Mouse (Mus musculus) C2C12 (cell line): ENCODE measurements around the gene Olfr889.

Source experiments
- CEBPB ChIP-seq: IDR thresholded peaks from one replicate; pipeline ENCODE4 v1.6.1; 2011; ENCODE audit warnings: low read depth, mild to moderate bottlenecking, control low read depth, moderate library complexity
- CTCF ChIP-seq: IDR thresholded peaks from one replicate; pipeline ENCODE4 v1.5.1; 2011; ENCODE audit not compliant: control insufficient read depth, insufficient read depth, insufficient read length
- USF1 ChIP-seq: IDR thresholded peaks from one replicate; pipeline ENCODE4 v1.6.1; 2011; ENCODE audit warnings: low read depth, mild to moderate bottlenecking, control low read depth, moderate library complexity

DNA sequence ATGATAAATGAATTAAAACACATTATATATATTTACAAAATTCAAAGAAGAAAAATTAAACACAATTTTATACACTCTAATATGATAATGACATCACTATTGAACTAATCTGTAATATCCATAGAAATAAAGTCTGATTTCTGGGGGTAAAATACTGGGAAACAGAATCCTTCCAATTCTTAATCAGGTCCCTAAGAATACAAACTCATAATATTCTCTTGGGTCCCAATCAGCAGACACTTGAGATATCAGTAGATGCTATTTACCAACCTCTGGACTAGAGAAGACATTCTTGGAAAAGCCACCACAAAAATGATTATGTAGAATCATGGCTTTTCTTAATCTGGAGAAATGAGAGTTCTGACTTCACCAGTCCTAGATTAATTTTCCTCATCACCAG lies 27.2 kb downstream of the Olfr889 start, which contains the start of gene Olfr890:
- TF ChIP-seq CEBPB (no peak), CTCF (no peak), USF1 (no peak)
